Mouse (Mus musculus) thymus, adult 2 months (tissue): ENCODE measurements around the gene Rhbdf2. TPM values are rescaled to one million over a fixed set of nuclear protein-coding genes. Genes with fewer than 3 reads are reported as not detected.
A peak's percentile ranks its signal among the peaks of the same experiment; 100 is the strongest.

Source experiments
- DNase-seq: peaks from one replicate; pipeline ENCODE4 v3.0.0; 2021
- H3K27ac ChIP-seq: fragments of 200-500 bp; 2 replicates; pipeline ENCODE4 v1.5.1; 2012; ENCODE audit warnings: low read length, control low read depth; ENCODE audit not compliant: control insufficient read depth, insufficient read depth
- H3K27me3 ChIP-seq: fragments of 200-500 bp; 2 replicates; pipeline ENCODE4 v1.6.1; 2012; ENCODE audit warnings: mild to moderate bottlenecking, low read length, moderate library complexity, mixed read lengths; ENCODE audit not compliant: control insufficient read depth, insufficient read depth
- H3K36me3 ChIP-seq: fragments of 200-500 bp; 2 replicates; pipeline ENCODE4 v1.6.1; 2012; ENCODE audit warnings: mild to moderate bottlenecking, low read length, moderate library complexity; ENCODE audit not compliant: control insufficient read depth, insufficient read depth
- H3K4me1 ChIP-seq: fragments of 200-500 bp; replicated peaks from 2 replicates; pipeline ENCODE4 v1.6.1; 2012; ENCODE audit warnings: low read length; ENCODE audit not compliant: control insufficient read depth, insufficient read depth
- H3K4me3 ChIP-seq: fragments of 200-500 bp; 2 replicates; pipeline ENCODE4 v1.5.1; 2012; ENCODE audit warnings: mild to moderate bottlenecking, low read length, control low read depth, moderate library complexity; ENCODE audit not compliant: control insufficient read depth, insufficient read depth
- CTCF ChIP-seq: fragments of 200-500 bp; IDR thresholded peaks from 2 replicates; pipeline ENCODE4 v1.5.1; 2012; ENCODE audit warnings: mild to moderate bottlenecking, control low read depth, low read length, moderate library complexity, borderline replicate concordance; ENCODE audit not compliant: control insufficient read depth, poor library complexity, insufficient read depth; ENCODE audit errors: extremely low read depth
- POLR2A ChIP-seq: fragments of 200-500 bp; IDR thresholded peaks from 2 replicates; pipeline ENCODE4 v1.6.1; 2012; ENCODE audit warnings: mild to moderate bottlenecking, low read length, control low read depth, moderate library complexity; ENCODE audit not compliant: control insufficient read depth, poor library complexity, insufficient read depth; ENCODE audit errors: extremely low read depth
- WGBS: fragments of 180-500 bp; shearing (Covaris S2); methylation state at CpG from one replicate; pipeline ENCODE4 v1.1.7; 2018; 5-methylcytosine and 5-hydroxymethylcytosine counted together
- polyA plus RNA-seq: library from polyadenylated mRNA; depleted of rRNA; stranded (reverse); fragments of >200 nt; gene quantifications from 2 replicates; pipeline ENCODE4 v1.2.3, GENCODE M21; 2012

Rhbdf2 gene
- polyA plus RNA-seq, 1 experiment = 44.4 TPM

DNA sequence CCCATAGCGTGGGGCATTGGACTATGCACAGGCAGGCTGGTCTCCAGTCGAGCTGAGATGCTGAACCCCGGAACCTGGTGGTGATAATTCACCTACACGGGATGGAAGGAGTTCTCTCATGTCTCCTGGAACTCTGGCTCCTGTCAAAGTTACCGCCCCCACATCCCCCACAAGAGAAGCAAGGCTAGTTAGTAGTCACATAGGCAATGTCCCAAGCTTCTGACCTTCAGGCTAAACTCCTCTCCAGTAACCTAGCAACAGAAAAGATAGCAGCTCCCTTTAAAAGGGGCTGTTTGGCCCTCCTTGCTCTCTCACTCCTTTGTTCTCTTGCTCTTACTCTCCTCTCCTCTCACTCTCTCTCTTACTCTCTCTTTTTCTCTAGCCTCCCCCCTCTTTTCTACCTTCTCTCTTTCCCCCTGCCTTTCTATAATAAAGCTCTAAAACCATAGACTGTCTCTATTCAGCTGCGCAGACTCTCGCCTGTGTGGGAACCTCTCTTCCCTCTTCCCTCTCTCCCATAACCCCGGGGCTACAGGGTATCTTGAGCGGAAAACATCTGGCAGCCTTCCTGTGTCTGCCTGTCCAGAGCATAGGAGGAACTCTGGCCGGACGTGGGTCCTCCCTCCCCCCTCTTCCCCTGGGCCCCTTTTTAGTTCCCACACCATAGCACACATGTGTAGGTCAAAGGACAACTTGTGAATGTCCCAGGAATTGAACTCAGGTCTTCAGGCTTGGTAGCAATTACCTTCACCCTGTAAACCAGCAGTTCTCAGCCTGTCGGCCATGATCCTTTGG is 3.5 kb upstream of the Rhbdf2 start:
- DNase-seq = no peak
- TF ChIP-seq CTCF = no peak
- no peak for TF ChIP-seq POLR2A
- H3K27me3 ChIP-seq = no peaks in the 10 kb centered on the region
- 69% methylated on average over 12 of the region's 12 CpGs for WGBS
- no peaks in the 10 kb centered on the region for H3K36me3 ChIP-seq
- peaks cover 6% of the 10 kb centered on the region for H3K4me1 ChIP-seq
- no peak overlapping the region for H3K27ac ChIP-seq
- H3K4me3 ChIP-seq = no peak overlapping the region

DNA sequence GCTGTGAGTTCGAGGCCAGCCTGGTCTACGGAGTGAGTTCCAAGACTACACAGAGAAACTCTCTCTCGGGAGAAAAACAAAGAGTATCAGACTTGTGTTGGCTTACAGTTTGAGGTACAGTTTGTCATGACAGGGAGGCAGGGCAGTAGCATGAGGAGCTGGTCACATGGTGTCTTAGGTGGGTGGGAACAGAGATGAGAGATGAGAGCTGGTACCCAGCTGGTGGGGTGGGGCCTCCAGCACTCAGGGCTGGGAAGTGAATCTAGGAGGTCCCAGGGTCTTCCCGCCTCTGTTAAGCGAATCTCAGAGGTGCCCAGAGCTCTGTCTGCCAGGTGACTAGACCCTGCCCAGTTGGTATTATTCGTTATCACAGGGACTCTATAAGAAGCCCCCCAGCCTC is 2.7 kb upstream of the Rhbdf2 start:
- DNase-seq = no peak
- H3K4me1 ChIP-seq = peaks cover 9% of the 10 kb centered on the region

DNA sequence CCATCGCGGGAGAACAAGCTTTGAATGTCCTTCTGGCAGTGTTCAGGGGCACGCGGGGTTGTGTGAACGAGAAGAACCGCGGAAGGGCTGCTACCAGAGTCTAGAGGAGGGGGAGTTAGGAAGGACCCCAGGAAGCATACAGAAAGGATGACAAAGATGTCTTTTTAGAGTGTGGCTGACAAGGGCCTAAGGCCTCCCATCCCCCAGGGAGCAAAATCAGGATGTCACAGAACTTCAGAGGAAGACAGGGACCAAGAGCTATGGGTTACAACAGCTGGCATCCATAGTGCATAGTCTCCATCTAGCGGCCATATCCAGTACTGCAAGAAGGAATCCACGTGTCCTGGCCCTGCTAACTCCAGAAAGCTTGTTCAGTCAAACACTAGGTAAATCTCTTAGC is 1.9 kb upstream of the Rhbdf2 start:
- Histone ChIP-seq H3K36me3 (no peaks in the 10 kb centered on the region), H3K4me1 (peaks cover 15% of the 10 kb centered on the region), H3K27ac (no peak overlapping the region), H3K4me3 (no peak overlapping the region), H3K27me3 (no peaks in the 10 kb centered on the region)
- TF ChIP-seq CTCF (no peak), POLR2A (no peak)
- peak; percentile 87 for DNase-seq
- 58% methylated on average over 9 of the region's 9 CpGs for WGBS

More for the DNA sequence above, 2.7 kb upstream of the Rhbdf2 start:
- H3K4me3 ChIP-seq = no peak overlapping the region
- no peak overlapping the region for H3K27ac ChIP-seq
- TF ChIP-seq POLR2A (no peak), CTCF (no peak)
- no peaks in the 10 kb centered on the region for H3K27me3 ChIP-seq
- 93% methylated on average over 6 of the region's 6 CpGs for WGBS
- no peaks in the 10 kb centered on the region for H3K36me3 ChIP-seq

DNA sequence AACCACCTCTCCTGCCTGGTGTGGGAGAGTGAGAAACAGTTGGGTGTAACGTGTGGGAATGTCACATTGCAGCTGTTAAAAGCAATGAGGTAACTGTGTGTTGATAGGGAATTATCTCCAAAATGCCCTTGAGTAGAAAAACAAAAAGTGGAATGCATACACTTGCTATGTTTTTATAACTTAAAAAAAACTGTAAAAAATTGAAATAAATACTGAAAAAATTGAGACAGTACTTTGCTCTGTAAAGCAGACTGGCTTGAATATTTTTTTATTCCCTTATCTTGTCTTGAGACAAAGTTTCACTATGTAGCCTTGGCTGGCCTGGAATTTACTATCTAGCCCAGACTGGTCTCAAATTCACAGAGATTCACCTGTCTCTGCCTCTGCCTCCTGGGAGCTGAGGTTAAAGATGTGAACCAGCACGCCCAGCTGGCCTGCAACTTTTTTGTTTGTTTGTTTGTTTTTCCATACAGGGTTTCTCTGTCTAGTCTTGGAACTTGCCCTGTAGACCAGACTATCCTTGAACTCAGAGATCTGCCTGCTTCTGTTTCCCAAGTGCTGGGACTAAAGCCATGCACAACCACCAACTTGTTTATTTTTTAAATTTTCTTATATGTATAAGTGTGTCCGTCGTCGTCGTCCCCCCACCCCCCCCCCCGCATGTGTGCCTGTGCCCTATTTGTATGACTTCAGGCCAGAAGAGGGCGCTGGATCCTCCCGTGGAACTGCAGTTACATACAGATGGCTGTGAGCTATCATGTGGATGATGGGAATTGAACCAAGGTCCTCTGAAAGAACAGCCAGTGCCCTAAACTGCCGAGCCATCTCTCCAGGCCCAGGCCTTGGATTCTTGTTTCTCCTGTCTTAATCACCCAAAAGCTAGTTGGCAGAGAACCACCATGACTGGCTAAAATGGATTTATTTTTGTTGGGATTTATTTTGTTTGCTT is 527 bp upstream of the Rhbdf2 start:
- Histone ChIP-seq H3K27me3 (no peaks in the 10 kb centered on the region), H3K27ac (no peak overlapping the region), H3K36me3 (no peaks in the 10 kb centered on the region), H3K4me1 (peaks cover 26% of the 10 kb centered on the region), H3K4me3 (no peak overlapping the region)
- no peak for DNase-seq
- TF ChIP-seq CTCF (no peak), POLR2A (no peak)
- whole genome bisulfite sequencing = 47% methylated on average over 10 of the region's 10 CpGs

DNA sequence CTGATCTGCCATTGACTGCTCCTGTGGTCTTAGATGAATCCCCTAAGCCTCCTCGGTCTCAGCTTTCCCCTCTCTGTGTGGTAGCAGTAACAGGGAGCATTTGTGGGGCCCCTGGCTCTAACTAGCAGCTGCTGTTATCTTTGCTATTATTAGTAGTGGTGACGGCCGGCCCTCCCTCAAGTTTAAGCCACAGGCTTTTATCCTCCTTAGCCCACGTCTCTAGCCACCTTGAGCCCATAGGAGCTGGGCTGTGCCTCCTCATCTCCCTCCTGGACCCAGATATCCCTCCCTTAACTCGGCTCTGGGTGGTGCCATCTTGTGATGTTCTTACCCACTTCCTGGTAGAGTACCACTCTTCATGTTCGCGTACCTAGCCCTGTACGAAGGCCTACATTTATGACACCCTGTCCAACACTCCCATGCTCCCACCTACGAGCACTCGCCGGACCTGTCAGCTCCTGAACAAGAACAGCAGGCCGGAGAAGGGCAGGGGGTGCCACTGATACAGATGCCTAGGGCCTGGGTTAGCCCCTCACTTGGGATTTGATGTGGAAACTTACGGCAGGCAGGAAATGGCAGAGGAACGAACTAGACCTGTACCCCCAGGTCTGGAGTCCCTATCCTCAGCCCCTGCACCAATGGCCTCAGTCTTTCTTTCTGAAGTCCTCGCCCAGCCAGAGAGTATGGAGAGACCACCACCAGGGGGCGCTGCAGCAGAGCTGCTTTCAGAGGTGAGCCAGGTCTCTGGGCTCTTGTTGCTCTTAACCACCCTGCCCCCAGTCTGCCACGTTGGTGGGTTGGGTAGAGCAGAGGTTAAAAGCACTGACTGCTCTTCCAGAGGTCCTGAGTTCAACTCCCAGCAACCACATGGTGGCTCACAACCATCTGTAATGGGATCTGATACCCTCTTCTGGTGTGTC is 1.5 kb downstream of the Rhbdf2 start:
- DNase-seq = peak; percentile 54
- no peak overlapping the region for H3K4me3 ChIP-seq
- H3K36me3 ChIP-seq = no peaks in the 10 kb centered on the region
- 77% methylated on average over 17 of the region's 17 CpGs for WGBS
- H3K4me1 ChIP-seq = peaks cover 28% of the 10 kb centered on the region
- H3K27ac ChIP-seq = no peak overlapping the region
- peak; percentile 82; the same call in 1 of the 2 replicates for TF ChIP-seq CTCF
- TF ChIP-seq POLR2A = no peak
- no peaks in the 10 kb centered on the region for H3K27me3 ChIP-seq
